Mouse (Mus musculus): ENCODE data around the gene Aldoart2. TPM values are rescaled to one million over a fixed set of nuclear protein-coding genes. Genes with fewer than 3 reads are reported as not detected.
A peak's percentile ranks its signal among the peaks of the same experiment; 100 is the strongest.

The Aldoart2 gene
- polyA plus RNA-seq, 1 experiment: not detected

GRCm38 (mm10) chr12:55559184-55559855 is 5.7 kb upstream of the Aldoart2 start:
- TF ChIP-seq POLR2A (IDR thresholded peaks at IDR 0.05; ENCODE audit: borderline replicate concordance, extremely low read depth, low read depth, low read length) (no peak), CTCF (IDR thresholded peaks at IDR 0.05; ENCODE audit: insufficient read depth, low read length) (no peak)
- Histone ChIP-seq H3K4me1 (ENCODE audit: control insufficient read depth, insufficient read depth, low read length) (no peaks in the 10 kb centered on the region; the same call in 1 of the 2 replicates), H3K4me3 (replicated peaks; ENCODE audit: extremely low read depth, low read depth, low read length) (no peak overlapping the region)
- no peak for DNase-seq
- 87% methylated on average over 12 of the region's 12 CpGs for WGBS

DNA sequence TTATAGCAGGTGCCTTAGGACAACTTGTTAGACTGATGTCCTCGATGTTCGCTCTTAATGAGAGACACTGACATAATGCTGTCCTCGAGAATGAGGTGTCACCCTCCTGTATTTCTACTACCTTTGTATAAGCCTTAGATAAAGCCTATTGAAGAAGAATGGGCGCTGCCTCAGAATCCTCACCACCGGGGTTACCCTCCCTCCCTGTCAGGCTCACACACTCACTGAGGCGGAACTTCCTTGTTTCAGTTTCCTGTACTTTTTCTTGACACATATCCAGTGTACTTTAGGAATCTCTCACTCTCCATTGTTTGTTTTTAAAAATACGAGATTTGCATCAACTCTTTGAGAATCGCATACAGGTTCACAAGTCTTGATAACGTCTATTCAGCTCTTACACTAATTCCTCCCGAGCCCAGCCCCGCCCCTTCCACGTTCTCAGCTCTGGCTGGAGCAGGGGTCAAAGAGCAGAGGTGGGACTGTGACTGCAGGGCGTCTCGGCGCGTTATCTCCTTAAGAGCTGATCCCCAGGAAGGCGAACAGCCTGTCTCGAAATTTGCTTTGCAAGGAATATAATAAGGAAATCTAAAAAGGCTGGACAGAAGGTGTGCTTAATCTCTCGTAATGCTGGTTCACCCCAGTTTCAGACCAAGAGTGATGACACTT is 4.9 kb upstream of the Aldoart2 start:
- DNase-seq: peak; percentile 19
- WGBS: 10% methylated on average over 19 of the region's 19 CpGs

GRCm38 (mm10) chr12:55563742-55564141 is 1.3 kb upstream of the Aldoart2 start:
- WGBS: 93% methylated on average over 3 of the region's 3 CpGs
- Histone ChIP-seq H3K4me1 (ENCODE audit: control insufficient read depth, insufficient read depth, low read length) (no peaks in the 10 kb centered on the region; the same call in 1 of the 2 replicates), H3K4me3 (replicated peaks; ENCODE audit: extremely low read depth, low read depth, low read length) (no peak overlapping the region)
- TF ChIP-seq CTCF (IDR thresholded peaks at IDR 0.05; ENCODE audit: insufficient read depth, low read length) (no peak), POLR2A (IDR thresholded peaks at IDR 0.05; ENCODE audit: borderline replicate concordance, extremely low read depth, low read depth, low read length) (no peak)
- DNase-seq: no peak

More for the DNA sequence above, 4.9 kb upstream of the Aldoart2 start:
- peak overlapping the region; percentile 38 for H3K4me3 ChIP-seq (replicated peaks; ENCODE audit: extremely low read depth, low read depth, low read length)
- H3K4me1 ChIP-seq (ENCODE audit: control insufficient read depth, insufficient read depth, low read length): no peaks in the 10 kb centered on the region; the same call in 1 of the 2 replicates
- no peak for TF ChIP-seq CTCF (IDR thresholded peaks at IDR 0.05; ENCODE audit: insufficient read depth, low read length)
- TF ChIP-seq POLR2A (IDR thresholded peaks at IDR 0.05; ENCODE audit: borderline replicate concordance, extremely low read depth, low read depth, low read length): no peak

DNA sequence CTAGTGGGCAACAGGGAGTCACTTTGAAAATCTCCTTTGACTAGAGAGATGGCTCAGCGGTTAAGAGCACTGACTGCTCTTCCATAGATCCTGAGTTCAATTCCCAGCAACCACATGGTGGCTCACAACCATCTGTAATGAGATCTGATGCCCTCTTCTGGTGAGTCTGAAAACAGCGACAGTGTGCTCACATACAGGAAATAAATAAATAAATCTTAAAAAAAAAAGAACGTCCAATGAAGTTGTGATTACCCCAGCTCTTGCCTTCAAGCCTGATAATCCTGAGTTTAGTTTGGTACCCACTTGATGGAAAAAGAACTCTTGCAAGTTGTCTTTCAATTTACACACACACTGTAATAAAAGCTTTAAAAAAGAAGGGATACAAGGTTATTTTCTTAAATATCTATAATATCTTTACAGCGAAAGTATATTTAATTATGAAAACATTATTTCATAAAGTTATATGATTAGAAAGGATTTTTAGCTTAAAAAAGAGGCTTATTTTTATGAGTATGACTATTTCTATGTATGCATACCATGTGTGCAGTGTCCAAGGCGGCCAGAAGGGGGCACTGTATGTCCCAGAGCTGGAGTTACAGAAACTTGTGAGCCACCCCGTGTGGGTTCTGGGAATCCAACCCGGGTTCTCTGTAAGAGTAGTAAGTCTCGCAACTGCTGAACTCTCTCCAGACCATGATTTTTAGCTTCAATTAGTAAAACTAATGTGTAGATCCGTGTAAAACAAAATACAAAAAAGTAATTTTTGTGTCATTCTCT is 664 bp upstream of the Aldoart2 start:
- Histone ChIP-seq H3K4me3 (replicated peaks; ENCODE audit: extremely low read depth, low read depth, low read length) (no peak overlapping the region), H3K4me1 (ENCODE audit: control insufficient read depth, insufficient read depth, low read length) (no peaks in the 10 kb centered on the region; the same call in 1 of the 2 replicates)
- TF ChIP-seq POLR2A (IDR thresholded peaks at IDR 0.05; ENCODE audit: borderline replicate concordance, extremely low read depth, low read depth, low read length) (no peak), CTCF (IDR thresholded peaks at IDR 0.05; ENCODE audit: insufficient read depth, low read length) (no peak)
- WGBS: 81% methylated on average over 9 of the region's 9 CpGs
- no peak for DNase-seq

DNA sequence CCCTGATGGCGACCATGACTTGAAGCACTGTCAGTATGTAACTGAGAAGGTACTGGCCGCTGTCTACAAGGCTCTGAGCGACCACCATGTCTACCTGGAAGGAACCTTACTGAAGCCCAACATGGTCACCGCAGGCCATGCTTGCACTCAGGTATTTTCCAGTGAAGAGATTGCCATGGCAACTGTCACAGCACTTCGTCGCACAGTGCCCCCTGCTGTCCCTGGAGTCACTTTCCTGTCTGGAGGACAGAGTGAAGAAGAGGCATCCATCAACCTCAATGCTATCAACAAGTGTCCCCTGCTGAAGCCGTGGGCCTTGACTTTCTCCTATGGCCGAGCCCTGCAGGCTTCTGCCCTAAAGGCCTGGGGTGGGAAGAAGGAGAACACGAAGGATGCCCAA is 828 bp downstream of the Aldoart2 start:
- no peak for DNase-seq
- H3K4me1 ChIP-seq (ENCODE audit: control insufficient read depth, insufficient read depth, low read length): no peaks in the 10 kb centered on the region
- H3K4me3 ChIP-seq (replicated peaks; ENCODE audit: extremely low read depth, low read depth, low read length): no peak overlapping the region
- TF ChIP-seq CTCF (IDR thresholded peaks at IDR 0.05; ENCODE audit: insufficient read depth, low read length): no peak
- no peak for TF ChIP-seq POLR2A (IDR thresholded peaks at IDR 0.05; ENCODE audit: borderline replicate concordance, extremely low read depth, low read depth, low read length)
- WGBS: 78% methylated on average over 9 of the region's 9 CpGs

- WGBS: 71% methylated on average over 5 of the region's 5 CpGs
- no peak for DNase-seq
- TF ChIP-seq POLR2A (IDR thresholded peaks at IDR 0.05; ENCODE audit: borderline replicate concordance, extremely low read depth, low read depth, low read length) (no peak), CTCF (IDR thresholded peaks at IDR 0.05; ENCODE audit: insufficient read depth, low read length) (no peak)
- H3K4me1 ChIP-seq (ENCODE audit: control insufficient read depth, insufficient read depth, low read length): no peaks in the 10 kb centered on the region
- H3K4me3 ChIP-seq (replicated peaks; ENCODE audit: extremely low read depth, low read depth, low read length): no peak overlapping the region
Measured at GRCm38 (mm10) chr12:55566837-55567236, 1.8 kb downstream of the Aldoart2 start.

DNA sequence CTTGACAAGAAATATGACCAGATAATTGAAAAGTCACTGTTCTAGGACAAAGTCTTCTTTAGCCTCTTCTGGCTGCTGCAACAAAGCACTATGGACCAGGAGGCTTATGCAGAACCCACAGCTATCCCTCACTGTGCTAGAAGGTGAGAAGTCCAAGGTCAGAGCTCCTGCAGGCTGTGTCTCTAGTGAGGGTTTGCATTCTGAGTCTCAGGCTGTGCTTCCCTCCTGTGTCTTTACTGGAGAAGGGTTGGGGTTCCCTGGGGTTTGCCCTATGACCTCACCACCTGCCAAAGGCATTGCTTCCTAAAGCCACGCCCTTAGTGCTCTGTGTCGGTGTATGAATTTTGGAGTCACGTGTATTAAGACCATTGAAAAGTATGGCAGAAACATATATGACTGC is 3.4 kb downstream of the Aldoart2 start:
- H3K4me1 ChIP-seq (ENCODE audit: control insufficient read depth, insufficient read depth, low read length): no peaks in the 10 kb centered on the region
- TF ChIP-seq CTCF (IDR thresholded peaks at IDR 0.05; ENCODE audit: insufficient read depth, low read length) (no peak), POLR2A (IDR thresholded peaks at IDR 0.05; ENCODE audit: borderline replicate concordance, extremely low read depth, low read depth, low read length) (no peak)

DNA sequence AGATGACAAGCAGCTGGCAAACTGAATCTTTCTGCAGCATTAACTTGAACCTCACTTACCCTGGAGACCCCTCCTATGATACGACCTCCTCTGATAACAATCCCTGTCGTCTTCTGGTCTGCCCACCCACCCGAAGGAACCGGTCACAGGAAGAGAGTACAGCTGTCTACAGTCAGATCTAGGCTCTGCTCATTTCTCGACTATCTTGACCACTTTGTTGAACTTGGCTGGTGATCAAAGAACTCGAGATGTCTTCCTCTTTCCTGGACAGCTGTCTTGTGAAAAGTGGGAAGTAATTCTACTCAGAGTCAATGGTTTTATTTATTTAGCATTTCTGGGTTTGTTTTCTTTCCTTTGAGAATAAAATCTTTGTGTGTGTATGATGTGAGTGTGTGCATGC is 4.6 kb downstream of the Aldoart2 start:
- Histone ChIP-seq H3K4me1 (ENCODE audit: control insufficient read depth, insufficient read depth, low read length) (no peaks in the 10 kb centered on the region), H3K4me3 (replicated peaks; ENCODE audit: extremely low read depth, low read depth, low read length) (no peak overlapping the region)
- no peak for TF ChIP-seq POLR2A (IDR thresholded peaks at IDR 0.05; ENCODE audit: borderline replicate concordance, extremely low read depth, low read depth, low read length)
- no peak for TF ChIP-seq CTCF (IDR thresholded peaks at IDR 0.05; ENCODE audit: insufficient read depth, low read length)
- DNase-seq: no peak
- 7% methylated on average over 6 of the region's 6 CpGs for WGBS

More for the DNA sequence above, 3.4 kb downstream of the Aldoart2 start:
- 80% methylated on average over 3 of the region's 3 CpGs for WGBS
- H3K4me3 ChIP-seq (replicated peaks; ENCODE audit: extremely low read depth, low read depth, low read length): no peak overlapping the region
- no peak for DNase-seq

DNA sequence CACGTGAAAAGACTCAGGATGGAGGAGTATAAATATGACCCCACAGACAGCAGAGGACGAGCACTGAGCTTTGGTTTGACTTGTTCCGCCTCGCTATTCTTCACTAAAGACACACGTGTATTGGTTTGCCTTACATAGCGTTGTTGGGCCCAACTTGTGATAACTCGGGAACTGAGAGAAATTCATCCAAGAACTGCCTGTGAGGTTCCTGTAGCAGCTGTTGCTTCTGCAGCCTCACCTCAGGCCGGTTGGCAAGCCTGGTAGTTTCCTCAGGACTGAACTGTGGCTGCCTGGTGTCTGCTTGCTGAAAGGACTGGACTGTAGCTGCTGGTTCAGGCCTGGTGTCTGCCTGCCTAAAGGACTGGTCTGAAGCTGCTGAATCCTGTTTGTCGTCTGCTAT is 5.6 kb downstream of the Aldoart2 start:
- 85% methylated on average over 9 of the region's 9 CpGs for WGBS
- H3K4me3 ChIP-seq (replicated peaks; ENCODE audit: extremely low read depth, low read depth, low read length): no peak overlapping the region
- DNase-seq: no peak
- TF ChIP-seq CTCF (IDR thresholded peaks at IDR 0.05; ENCODE audit: insufficient read depth, low read length): no peak
- no peak for TF ChIP-seq POLR2A (IDR thresholded peaks at IDR 0.05; ENCODE audit: borderline replicate concordance, extremely low read depth, low read depth, low read length)
- H3K4me1 ChIP-seq (ENCODE audit: control insufficient read depth, insufficient read depth, low read length): no peaks in the 10 kb centered on the region
